20 mouse cellular contexts compared by ENCODE assay signal in genomic region chr2:167878255-167878865, GRCm38 (mm10). TPM values are rescaled to one million over a fixed set of nuclear protein-coding genes. Genes with fewer than 3 reads are reported as not detected.
A peak's percentile ranks its signal among the peaks of the same experiment; 100 is the strongest.
DNase-seq lines count a peak whose midpoint lies in the region; ATAC-seq lines count a peak whose summit lies in the region.
"Had no signal": no experiment of that assay in that cellular context is flagged by ENCODE, and none has a peak within 500 bp of the region (broad histone marks: within the 10 kb centered on the region; RNA-seq: fewer than 3 reads in every experiment).

No protein-coding gene starts in this region.

- 17% methylated on average over 11 of the region's 11 CpGs for WGBS in lung, embryonic 15.5 days

- H3K9me3 ChIP-seq in lung, embryonic 15.5 days: no peaks in the 10 kb centered on the region; the same call in 1 of the 2 replicates
- H3K9me3 ChIP-seq: embryonic facial prominence, embryonic 15.5 days had no signal

- H3K4me1 ChIP-seq in lung, embryonic 15.5 days: peaks cover 28% of the 10 kb centered on the region
- H3K4me1 ChIP-seq: embryonic facial prominence, embryonic 15.5 days had no signal

- H3K27me3 ChIP-seq in lung, embryonic 15.5 days: no peaks in the 10 kb centered on the region
- H3K27me3 ChIP-seq: embryonic facial prominence, embryonic 15.5 days; heart, embryonic 12.5 days had no signal

- H3K9ac ChIP-seq in lung, embryonic 15.5 days: no peak overlapping the region
- H3K9ac ChIP-seq: embryonic facial prominence, embryonic 15.5 days; heart, embryonic 12.5 days had no signal

- intact Hi-C loops in gastrocnemius, postnatal 14 days (cut with DNase I; ENCODE audit: low total_unique reads): no loop called here

- H3K36me3 ChIP-seq in lung, embryonic 15.5 days: no peaks in the 10 kb centered on the region
- H3K36me3 ChIP-seq: embryonic facial prominence, embryonic 15.5 days; forebrain, embryonic 10.5 days; heart, embryonic 12.5 days had no signal

- H3K4me2 ChIP-seq in lung, embryonic 15.5 days: peak overlapping the region; percentile 30; the same call in 1 of the 2 replicates
- H3K4me2 ChIP-seq: embryonic facial prominence, embryonic 15.5 days; heart, embryonic 12.5 days had no signal

- no peak overlapping the region for H3K4me3 ChIP-seq in lung, embryonic 15.5 days
- H3K4me3 ChIP-seq: embryonic facial prominence, embryonic 15.5 days; erythroblast, embryonic 14.5 days; forebrain, embryonic 10.5 days; heart, adult 2 months; heart, embryonic 12.5 days had no signal

- ATAC-seq in lung, embryonic 15.5 days (ENCODE audit: borderline replicate concordance, extremely low read depth, low FRiP score, low TSS enrichment): peak; percentile 90
- ATAC-seq in common myeloid progenitor, adult 5-6 weeks (replicated peaks; ENCODE audit: low read depth, poor library complexity, severe bottlenecking): peak; percentile 45
- ATAC-seq: forebrain, embryonic 14.5 days; hindbrain, embryonic 16.5 days had no signal

- peak overlapping the region; percentile 89 for H3K27ac ChIP-seq in lung, embryonic 15.5 days
- H3K27ac ChIP-seq: embryonic facial prominence, embryonic 15.5 days; forebrain, embryonic 10.5 days; heart, adult 2 months had no signal

- no peak for DNase-seq in lung, postnatal 25 days (ENCODE audit: low spot score)
- peak; percentile 77 for DNase-seq in lung, postnatal 10 days
- no peak for DNase-seq in layer of hippocampus, adult 8-10 months (ENCODE audit: low spot score in 2 of 2)
- DNase-seq in gastrocnemius, postnatal 14 days: no peak
- DNase-seq: adrenal gland, adult 2 months; adrenal gland, postnatal 25 days; cerebellum, adult 2 months; cerebellum, postnatal 10 days; embryo, embryonic 11 days; gastrocnemius, postnatal 10 days; heart, adult 2 months; heart, postnatal 36 days had no signal

RNA-seq across cellular contexts. Expression of gene Ptpn1, which starts 53.5 kb away (rescaled TPM):
- 65.8 and 74.4 TPM in 2 replicates for polyA plus RNA-seq in lung, embryonic 15.5 days (2015; fragmentation: Nextera tagmentation; extraction: Ambion mirVana)
- 33.2 and 63.6 TPM in 2 replicates for total RNA-seq in common myeloid progenitor, adult 5-6 weeks (2017)
- total RNA-seq in layer of hippocampus, adult 8-10 months (2022): 10 to 100 TPM; 56.2 to 59.7 (median 58.3) TPM
- total RNA-seq in gastrocnemius, postnatal 14 days (2021): 10 to 100 TPM; 13.9 to 15.6 TPM
